Mouse (Mus musculus) gastrocnemius, adult 2 months (tissue): ENCODE results near the gene Plxna3. TPM values are rescaled to one million over a fixed set of nuclear protein-coding genes. Genes with fewer than 3 reads are reported as not detected.

Experiments
- DNase-seq: peaks from one replicate; pipeline ENCODE4 v3.0.0; 2022
- H3K27ac ChIP-seq: fragments of 200-600 bp; 2 replicates; pipeline ENCODE4 v1.8.1; 2022; ENCODE audit warnings: mild to moderate bottlenecking
- H3K4me3 ChIP-seq: fragments of 200-600 bp; 2 replicates; pipeline ENCODE4 v1.8.1; 2022; ENCODE audit warnings: mild to moderate bottlenecking, moderate library complexity
- CTCF ChIP-seq: fragments of 200-600 bp; IDR thresholded peaks from 2 replicates; pipeline ENCODE4 v1.8.1; 2022; ENCODE audit warnings: antibody characterized with exemption, mild to moderate bottlenecking, moderate library complexity
- intact Hi-C: fragments of 180-260 bp; cut with DNase I; formaldehyde crosslinking; loops from one replicate; pipeline ENCODE4 v1.15.1; 2025
- microRNA-seq: library from miRNA; unstranded; fragments of <30 nt; microRNA quantifications from one replicate; pipeline ENCODE4 v1.2.0, GENCODE M21; 2021
- total RNA-seq, 2 experiments: library from RNA; stranded (reverse); gene quantifications; 2 replicates each; pipeline ENCODE4 v1.2.3; 2021

Gene Plxna3
- total RNA-seq, 2 experiments from 2014 or later, result 0.15 to 0.50 TPM

DNA sequence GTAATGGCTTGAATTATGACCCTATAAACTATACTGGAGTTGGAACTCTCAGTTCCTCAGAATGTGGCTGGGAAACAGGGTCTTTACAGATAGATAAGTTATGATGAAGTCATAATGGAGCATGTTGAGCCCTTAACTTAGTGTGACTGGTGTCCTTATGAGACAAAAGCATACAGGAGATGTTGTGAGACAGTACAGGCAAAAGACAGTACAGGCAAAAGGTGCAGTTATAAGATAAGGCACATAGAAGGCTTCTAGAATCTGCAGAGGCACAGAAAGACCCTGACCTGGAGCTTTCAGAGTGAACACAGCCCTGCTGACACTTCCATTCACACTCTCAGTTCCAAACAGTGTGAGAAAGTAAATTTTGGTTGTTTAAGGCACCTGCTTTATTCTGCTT, 59.3 kb downstream of the Plxna3 start:
- TF ChIP-seq CTCF, result no peak
- Histone ChIP-seq H3K4me3 (no peak overlapping the region), H3K27ac (no peak overlapping the region)
- intact Hi-C loops, result no loop called here
- no peak for DNase-seq

DNA sequence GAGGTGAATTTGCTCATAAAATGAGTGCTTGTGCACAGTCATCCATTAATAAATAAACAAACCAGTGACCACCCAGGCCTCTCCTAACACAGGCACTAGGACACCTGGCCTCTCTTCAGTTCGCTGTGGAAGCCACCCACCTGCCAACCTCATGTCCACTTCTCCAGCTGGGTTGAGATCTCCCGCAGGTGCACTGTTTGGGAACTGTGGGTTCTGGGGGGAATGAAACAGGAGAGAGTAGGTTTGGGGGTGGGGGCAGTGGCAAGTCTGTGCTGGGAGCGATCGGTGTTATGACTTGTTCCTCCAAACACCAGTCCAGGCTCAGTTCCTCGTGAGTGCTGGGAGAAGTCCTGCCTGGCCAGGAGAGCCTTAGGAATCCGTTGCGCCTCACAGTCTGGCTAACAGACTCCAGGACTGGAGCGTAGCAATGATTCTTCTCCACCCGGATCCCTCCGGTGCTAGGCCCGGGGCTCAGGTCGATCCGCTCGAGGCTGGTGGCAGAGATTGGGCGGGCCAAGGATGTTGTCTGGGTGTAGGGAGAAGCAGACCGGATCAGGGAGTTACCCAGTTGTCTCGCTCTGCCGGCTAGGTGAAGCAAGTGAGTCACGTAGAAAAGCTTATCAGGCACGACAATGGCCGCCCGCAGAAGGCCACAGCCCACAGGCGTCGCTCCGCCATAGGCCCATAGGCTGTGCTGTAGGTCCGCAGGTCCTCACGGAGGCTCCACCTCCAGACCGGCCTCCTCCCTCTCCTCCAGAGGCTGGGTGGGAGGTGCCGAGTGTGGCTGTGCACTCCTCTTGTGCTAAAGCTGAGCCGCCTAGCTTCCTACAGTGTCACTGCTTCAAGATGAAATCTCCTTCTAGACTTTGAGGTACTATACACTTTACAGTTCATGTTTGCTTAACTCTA, 63.9 kb downstream of the Plxna3 start, which contains the start of the genes Fam3a and Ikbkg:
Gene Fam3a (minus strand): TSS at position 738 of the 909 bp plus-strand sequence.
Gene Ikbkg (plus strand): TSS at position 756 of the 909 bp plus-strand sequence.
- peak; percentile 89 for DNase-seq
- peak within 1 kb of the TSS; percentile 79 for H3K4me3 ChIP-seq
- intact Hi-C loops, result loop anchor here (5.0 kb wide), 1 partner anchor 145 kb away; the partner anchor contains the start of gene Flna
- peak; percentile 59 for TF ChIP-seq CTCF
- peak within 1 kb of the TSS; percentile 92 for H3K27ac ChIP-seq

Small RNAs within 50 kb of the gene (microRNA-seq; reads per million reads assigned to microRNA genes)
- not detected for gene Mir7092

Other genes with a start within 250 kb of the Plxna3 start
- not detected for gene Opn1mw, start 201.6 kb upstream of the Plxna3 start, total RNA-seq
- gene Mecp2, start 193.7 kb upstream of the Plxna3 start, total RNA-seq, result 10 to 100 TPM; 29.0 to 29.3 TPM
- not detected for gene Tex28, start 161.2 kb upstream of the Plxna3 start, total RNA-seq
- gene Tktl1, start 151.8 kb upstream of the Plxna3 start, total RNA-seq, result not detected
- 10 to 100 TPM; 32.3 to 48.3 TPM for gene Flna, start 79.2 kb upstream of the Plxna3 start, total RNA-seq
- 10 to 100 TPM; 25.7 to 30.3 TPM for gene Emd, start 74.4 kb upstream of the Plxna3 start, total RNA-seq
- gene Rpl10, start 58.3 kb upstream of the Plxna3 start, total RNA-seq, result 100 to 1,000 TPM; 165 to 212 TPM
- gene Taz, start 47.2 kb upstream of the Plxna3 start, total RNA-seq, result 10 to 100 TPM; 48.5 to 48.7 TPM
- 100 to 1,000 TPM in 1 of 2 experiments, 10 to 100 TPM in 1; 98.0 to 105 TPM for gene Dnase1l1, start 46.7 kb upstream of the Plxna3 start, total RNA-seq
- 10 to 100 TPM; 77.8 to 95.1 TPM for gene Atp6ap1, start 32.0 kb upstream of the Plxna3 start, total RNA-seq
- gene Gdi1, start 24.1 kb upstream of the Plxna3 start, total RNA-seq, result 10 to 100 TPM; 30.6 to 36.0 TPM
- gene Fam50a, start 16.0 kb upstream of the Plxna3 start, total RNA-seq, result 10 to 100 TPM; 22.5 to 27.6 TPM
- gene Lage3, start 24.6 kb downstream of the Plxna3 start, total RNA-seq, result 10 to 100 TPM; 33.9 to 37.1 TPM
- 10 to 100 TPM; 55.6 to 63.7 TPM for gene Ubl4a, start 44.2 kb downstream of the Plxna3 start, total RNA-seq
- gene Slc10a3, start 44.3 kb downstream of the Plxna3 start, total RNA-seq, result 1 to 10 TPM; 2.5 TPM
- gene Fam3a, start 64.2 kb downstream of the Plxna3 start, total RNA-seq, result 10 to 100 TPM; 13.2 to 13.6 TPM
- 10 to 100 TPM; 21.2 to 26.8 TPM for gene Ikbkg, start 64.2 kb downstream of the Plxna3 start, total RNA-seq
- gene G6pdx, start 100.1 kb downstream of the Plxna3 start, total RNA-seq, result 1 to 10 TPM; 4.2 to 4.7 TPM
- not detected for gene Gm6880, start 152.3 kb downstream of the Plxna3 start, total RNA-seq
- not detected for gene Olfr1326-ps1, start 245.8 kb downstream of the Plxna3 start, total RNA-seq